Mouse (Mus musculus) kidney, postnatal 4 days (tissue): ENCODE measurements around the gene Bcl2l12.

ENCODE experiments used
- DNase-seq, 2 experiments: peaks; one replicate each; pipeline ENCODE4 v3.0.0; 2021; ENCODE audit warnings: mixed read lengths in 2 of 2

Gene Bcl2l12

DNA sequence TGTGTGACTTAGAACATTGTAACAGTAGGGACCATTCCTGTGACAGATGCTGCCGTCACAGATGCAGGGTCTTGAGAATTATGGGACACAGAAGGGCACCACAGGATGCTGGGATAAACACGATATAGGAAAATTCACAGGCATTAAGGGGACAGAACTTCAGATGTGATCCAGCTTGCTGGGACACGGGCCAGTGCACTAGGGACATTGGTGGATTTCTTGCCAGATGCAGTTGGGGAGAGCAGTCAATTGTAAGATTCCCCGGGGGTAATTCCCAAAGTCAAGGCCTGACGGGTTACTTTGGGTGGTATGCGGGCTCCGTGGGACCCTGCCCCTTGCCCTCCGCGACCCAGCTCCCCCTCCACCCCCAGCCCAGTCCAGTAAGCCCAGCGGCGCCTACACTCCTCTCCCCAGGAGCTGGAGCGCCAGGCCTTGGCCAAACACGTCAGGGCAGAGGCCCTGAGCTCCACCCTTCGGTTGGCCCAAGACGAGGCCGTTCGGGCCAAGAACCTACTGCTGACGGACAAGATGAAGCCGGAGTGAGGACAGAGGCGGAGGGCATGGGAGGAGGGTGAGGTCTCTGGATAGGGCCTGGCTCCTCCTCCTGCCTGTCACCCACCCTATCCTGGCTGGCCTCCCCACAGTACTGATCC is 41.2 kb downstream of the Bcl2l12 start:
- DNase-seq: peak; percentile 40 to 48

DNA sequence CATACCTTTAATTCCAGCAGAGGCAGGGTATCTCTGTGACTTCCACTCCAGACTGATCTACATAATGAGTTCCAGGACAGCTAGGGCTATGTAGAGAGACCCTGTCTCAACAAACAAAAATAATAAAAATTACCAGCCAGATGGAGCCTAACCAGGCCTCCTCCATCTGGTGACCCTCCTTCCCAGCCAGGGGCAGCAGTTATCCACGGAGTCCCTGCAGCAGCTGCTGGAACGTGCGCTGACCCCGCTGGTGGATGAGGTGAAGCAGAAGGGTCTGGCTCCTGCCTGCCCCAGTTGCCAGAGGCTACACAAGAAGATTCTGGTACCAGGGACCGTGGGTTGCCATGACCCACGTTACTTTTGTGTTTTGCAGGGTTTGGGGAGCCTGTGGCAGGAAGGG is 42.2 kb downstream of the Bcl2l12 start:
- no peak for DNase-seq

DNA sequence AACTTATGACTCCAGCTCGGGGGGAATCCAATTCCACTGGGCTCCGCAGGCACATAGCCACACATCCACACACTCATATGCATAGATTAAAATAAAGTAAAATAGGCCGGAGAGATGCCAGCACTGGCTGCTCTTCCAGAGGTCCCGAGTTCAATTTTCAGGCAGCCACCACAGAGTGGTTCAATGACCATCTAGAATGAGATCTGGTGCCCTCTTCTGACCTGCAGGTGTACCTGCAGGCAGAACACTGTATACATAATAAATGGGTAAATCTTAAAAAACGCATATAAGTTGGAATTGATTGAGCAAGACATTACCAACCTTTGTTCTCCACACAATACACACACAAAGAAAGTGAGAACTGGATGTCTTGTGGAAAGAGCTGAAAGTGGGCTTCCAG is 42.9 kb downstream of the Bcl2l12 start:
- no peak for DNase-seq

DNA sequence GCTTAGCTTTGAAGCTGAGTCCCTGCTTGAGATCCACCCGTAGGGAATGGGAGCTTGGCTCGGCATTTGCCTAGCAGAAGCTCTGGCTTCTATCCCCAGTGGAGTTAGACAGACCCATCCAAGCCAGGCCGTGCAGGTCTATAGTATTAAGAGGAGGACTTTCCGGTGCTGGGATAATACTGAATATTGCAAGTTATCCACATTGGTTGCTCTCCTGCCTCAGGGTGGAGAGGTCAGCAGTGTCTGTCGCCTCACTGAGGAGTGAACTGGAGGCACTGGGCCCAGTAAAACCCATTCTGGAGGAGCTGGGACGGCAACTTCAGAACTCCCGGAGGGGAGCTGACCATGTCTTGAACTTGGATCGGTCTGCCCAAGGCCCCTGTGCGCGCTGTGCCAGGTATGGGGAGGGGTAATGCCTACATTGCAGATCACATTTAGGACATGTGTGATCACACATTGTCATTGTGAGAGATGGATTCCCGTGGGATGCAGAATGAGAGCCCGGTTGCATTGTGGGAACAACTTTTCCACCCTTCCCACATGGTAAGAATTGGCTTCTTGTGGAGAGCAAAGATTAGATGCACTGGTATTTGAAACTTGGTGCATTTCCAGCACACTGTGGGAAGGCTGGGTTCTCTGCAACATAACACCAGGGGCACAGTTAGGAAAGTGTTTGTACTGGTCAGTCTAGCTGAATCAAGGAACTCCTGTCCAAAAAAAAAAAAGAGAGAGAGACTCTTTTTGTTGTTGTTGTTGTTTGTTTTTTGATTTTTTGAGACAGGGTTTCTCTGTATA is 44.2 kb downstream of the Bcl2l12 start:
- DNase-seq: no peak

DNA sequence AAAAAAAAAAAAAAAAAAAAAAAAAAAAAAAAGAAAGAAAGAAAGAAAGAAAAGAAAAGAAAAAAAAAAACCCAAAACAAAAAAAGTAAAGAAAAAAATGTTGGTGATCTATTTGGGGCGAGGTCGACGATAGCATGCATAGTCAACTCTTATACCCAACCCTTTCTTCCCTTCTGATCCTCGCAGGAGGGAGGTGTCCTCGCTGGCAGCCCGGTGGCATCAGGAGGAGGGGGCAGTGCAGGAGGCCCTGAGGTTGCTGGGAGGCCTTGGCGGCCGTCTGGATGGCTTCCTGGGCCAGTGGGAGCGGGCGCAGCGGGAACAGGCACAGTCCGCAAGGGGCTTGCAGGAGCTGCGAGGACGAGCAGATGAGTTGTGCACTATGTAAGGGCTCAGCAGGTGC is 45.0 kb downstream of the Bcl2l12 start:
- DNase-seq: no peak

DNA sequence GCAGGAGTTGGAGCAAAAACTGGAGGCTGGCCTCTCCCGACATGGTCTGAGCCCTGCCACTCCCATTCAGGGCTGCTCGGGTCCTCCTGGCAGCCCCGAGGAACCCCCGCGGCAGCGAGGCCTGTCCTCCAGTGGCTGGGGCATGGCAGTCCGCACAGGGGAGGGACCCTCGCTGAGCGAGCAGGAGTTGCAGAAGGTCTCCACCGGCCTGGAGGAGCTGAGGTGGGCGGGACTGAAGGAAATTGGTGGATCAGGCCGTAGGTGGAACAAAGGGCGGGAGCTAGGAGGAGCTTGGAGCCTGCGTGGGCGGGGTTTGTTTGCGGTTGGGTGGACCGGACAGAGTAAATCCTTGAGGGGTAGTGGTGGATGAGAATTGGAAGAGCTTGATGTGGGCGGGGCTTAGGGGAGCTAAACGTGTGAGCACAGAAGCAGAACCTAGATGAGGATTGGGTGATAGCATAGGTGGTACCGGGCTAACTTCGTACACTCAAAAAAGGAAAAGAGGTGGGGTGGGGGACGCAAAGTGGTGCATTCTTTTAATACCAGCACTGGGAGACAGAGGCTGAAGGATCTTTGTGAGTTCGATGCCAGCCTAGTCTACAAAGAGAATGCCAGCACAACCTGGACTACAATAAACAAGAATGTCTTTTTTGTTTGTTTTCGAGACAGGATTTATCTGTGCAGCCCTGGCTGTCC is 45.8 kb downstream of the Bcl2l12 start:
- peak; percentile 97 for DNase-seq

DNA sequence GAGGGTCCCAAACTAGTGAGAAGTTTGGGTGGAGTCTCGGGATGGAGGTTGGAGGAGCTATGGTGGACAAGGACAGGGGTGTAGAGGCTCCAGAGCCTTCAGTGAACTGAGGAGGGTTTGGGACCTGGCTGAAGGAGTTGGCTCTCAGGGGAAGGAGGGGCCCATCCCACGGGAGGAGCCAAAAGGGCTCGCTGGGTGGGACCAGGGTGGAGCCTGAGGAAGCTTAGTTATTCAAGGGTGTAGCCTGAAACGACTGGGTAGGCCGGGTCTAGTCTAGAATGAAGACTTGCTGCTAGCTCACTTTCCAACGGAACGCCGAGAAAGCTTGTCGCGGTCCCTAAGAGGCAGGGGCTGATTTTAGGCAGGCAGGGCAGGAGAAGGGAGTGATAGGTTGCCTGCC is 46.6 kb downstream of the Bcl2l12 start:
- peak; percentile 81 to 88 for DNase-seq

DNA sequence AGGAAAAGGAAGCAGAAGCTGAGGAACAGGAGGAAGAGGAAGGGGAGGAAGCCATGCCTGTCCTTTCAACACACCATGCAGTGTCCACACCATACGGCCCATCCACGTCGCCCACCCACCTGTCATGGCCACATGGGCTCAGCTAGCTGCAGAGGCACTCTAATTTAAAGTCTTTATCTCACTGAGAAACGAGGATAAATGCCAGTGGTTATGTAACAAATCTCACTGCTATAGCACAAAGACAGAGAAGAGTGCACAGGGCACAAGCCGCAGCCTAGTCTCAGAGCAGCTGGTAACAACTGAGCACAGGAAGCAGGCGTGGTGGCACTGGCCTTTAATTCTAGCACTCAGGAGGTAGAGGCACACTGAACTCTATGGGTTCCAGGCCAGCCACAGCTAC is 48.6 kb downstream of the Bcl2l12 start:
- no peak for DNase-seq

DNA sequence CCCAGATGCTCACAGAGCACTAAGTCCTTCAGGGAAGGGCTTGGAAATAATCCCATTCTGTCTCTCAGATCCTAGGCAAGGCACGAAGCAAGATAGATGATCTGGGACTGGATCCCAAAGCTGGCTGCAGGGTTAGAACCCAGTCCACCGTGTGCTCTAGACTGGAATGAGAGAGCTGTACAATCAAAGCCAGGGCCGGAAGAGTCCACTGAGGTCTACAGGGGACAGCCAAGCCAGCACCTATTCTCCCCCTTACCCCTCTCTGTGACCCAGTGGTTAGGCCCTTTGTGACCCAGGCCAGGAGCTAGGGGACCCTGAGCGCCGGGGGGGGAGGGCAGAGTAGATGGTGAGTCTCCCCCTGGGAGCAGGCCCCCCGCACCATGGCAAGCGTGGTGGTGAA is 55.6 kb downstream of the Bcl2l12 start, which contains the start of gene Tsks:
TSS of gene Tsks (plus strand) at position 301 of the 400 bp plus-strand sequence.
- no peak for DNase-seq
